Mouse (Mus musculus): ENCODE measurements around the gene St3gal3.

DNA sequence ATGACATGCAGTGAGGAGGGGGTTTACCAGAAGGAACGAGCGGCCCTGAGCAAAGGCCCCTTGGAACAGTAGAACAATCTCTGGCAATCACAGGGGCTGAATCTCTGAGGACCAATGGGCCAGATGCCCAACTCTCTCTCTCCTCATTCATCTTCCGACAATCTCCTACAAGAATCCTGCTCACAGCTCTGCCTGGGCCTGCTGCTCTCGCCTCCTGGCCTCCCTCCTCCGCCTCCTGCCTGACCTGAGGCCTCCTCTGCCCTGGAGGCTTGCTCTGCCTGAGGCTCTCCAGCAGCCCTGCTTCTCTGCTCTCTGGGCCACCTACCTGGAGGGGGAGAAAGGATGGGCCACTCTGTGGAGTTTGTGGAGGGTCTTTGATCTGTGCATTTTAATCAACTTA, 97.3 kb downstream of the St3gal3 start:
- TF ChIP-seq CTCF (IDR thresholded peaks at IDR 0.05; ENCODE audit: borderline replicate concordance, insufficient read depth, low read depth, low read length): no peak
- no peak for TF ChIP-seq POLR2A (IDR thresholded peaks at IDR 0.05; ENCODE audit: borderline replicate concordance, insufficient read depth, low read length)

Data from cerebellum, adult 2 months (tissue).